Mouse (Mus musculus) heart, postnatal 25 days (tissue): ENCODE data around the gene Dmtf1. TPM values are rescaled to one million over a fixed set of nuclear protein-coding genes. Genes with fewer than 3 reads are reported as not detected.

Experiments used
- DNase-seq: peaks from one replicate; pipeline ENCODE4 v3.0.0; 2022; ENCODE audit warnings: low spot score
- intact Hi-C: fragments of 180-260 bp; cut with DNase I; formaldehyde crosslinking; loops from one replicate; pipeline ENCODE4 v1.15.1; 2025
- total RNA-seq, 2 experiments: library from RNA; stranded (reverse); gene quantifications; 2 replicates each; pipeline ENCODE4 v1.2.3; 2021

The Dmtf1 gene
- total RNA-seq, 2 experiments from 2014 or later, result 14.3 to 15.9 TPM

GRCm38 (mm10) chr5:9069599-9070209, 91.9 kb downstream of the Dmtf1 start:
- no peak for DNase-seq
- intact Hi-C loops, result loop anchor here (10.0 kb wide), 1 partner anchor 355 kb away; no protein-coding TSS in a partner anchor

GRCm38 (mm10) chr5:9068886-9069285, 92.7 kb downstream of the Dmtf1 start:
- intact Hi-C loops, result no loop called here
- peak; percentile 10 for DNase-seq

Other genes starting within 250 kb of the Dmtf1 start
- gene Crot, start 164.5 kb downstream of the Dmtf1 start, total RNA-seq, result 10 to 100 TPM; 22.6 to 25.2 TPM
- 1 to 10 TPM; 6.4 to 8.4 TPM for gene Tmem243, start 61.1 kb downstream of the Dmtf1 start, total RNA-seq
- under 1 TPM; 0.20 to 0.29 TPM for gene 9330182L06Rik, start 104.3 kb upstream of the Dmtf1 start, total RNA-seq